Mouse (Mus musculus): ENCODE data around the gene Selenbp2. TPM values are rescaled to one million over a fixed set of nuclear protein-coding genes. Genes with fewer than 3 reads are reported as not detected.
"Not testable (repeated sequence)": the region's sequence is repeated elsewhere in the genome, so short reads cannot be mapped to it uniquely, and the experiment has no call there.

Gene Selenbp2
- polyA plus RNA-seq, 1 experiment from 2014 or later: 8.5 TPM

GRCm38 (mm10) chr3:94703364-94703763 lies 10.0 kb downstream of the Selenbp2 start:
- H3K4me3 ChIP-seq (ENCODE audit: low read depth, low read length); H3K9ac ChIP-seq (replicated peaks; ENCODE audit: low read depth); H3K4me1 ChIP-seq (ENCODE audit: insufficient read depth, low read depth, low read length); H3K27me3 ChIP-seq (replicated peaks; ENCODE audit: insufficient read depth, low read length); DNase-seq (ENCODE audit: low spot score); H3K36me3 ChIP-seq (ENCODE audit: insufficient read depth, low read length); H3K9me3 ChIP-seq (ENCODE audit: low read length); H3K4me2 ChIP-seq (replicated peaks; ENCODE audit: low read depth, low read length); H3K27ac ChIP-seq (ENCODE audit: low read length): not testable (repeated sequence)
- WGBS: 17% methylated on average over 3 of the region's 3 CpGs
- TF ChIP-seq CTCF (IDR thresholded peaks at IDR 0.05): peak; percentile 62
- peak; percentile 52; the same call in 1 of the 2 replicates for ATAC-seq

- H3K9ac ChIP-seq (replicated peaks; ENCODE audit: low read depth); H3K27me3 ChIP-seq (replicated peaks; ENCODE audit: insufficient read depth, low read length); H3K4me3 ChIP-seq (ENCODE audit: low read depth, low read length); H3K4me2 ChIP-seq (replicated peaks; ENCODE audit: low read depth, low read length); H3K9me3 ChIP-seq (ENCODE audit: low read length); DNase-seq (ENCODE audit: low spot score); H3K27ac ChIP-seq (ENCODE audit: low read length); H3K4me1 ChIP-seq (ENCODE audit: insufficient read depth, low read depth, low read length); H3K36me3 ChIP-seq (ENCODE audit: insufficient read depth, low read length): not testable (repeated sequence)
- peak; percentile 37; the same call in 1 of the 2 replicates for ATAC-seq
These were observed 17.2 kb downstream of the Selenbp2 start for GRCm38 (mm10) chr3:94710591-94710990.

- not testable (repeated sequence) for ATAC-seq; H3K36me3 ChIP-seq (ENCODE audit: insufficient read depth, low read length); H3K9me3 ChIP-seq (ENCODE audit: low read length); H3K27me3 ChIP-seq (replicated peaks; ENCODE audit: insufficient read depth, low read length); H3K4me3 ChIP-seq (ENCODE audit: low read depth, low read length); H3K9ac ChIP-seq (replicated peaks; ENCODE audit: low read depth); H3K27ac ChIP-seq (ENCODE audit: low read length); DNase-seq (ENCODE audit: low spot score); H3K4me1 ChIP-seq (ENCODE audit: insufficient read depth, low read depth, low read length); H3K4me2 ChIP-seq (replicated peaks; ENCODE audit: low read depth, low read length)
- 87% methylated on average over 3 of the region's 3 CpGs for WGBS
These were observed 20.1 kb downstream of the Selenbp2 start for GRCm38 (mm10) chr3:94713424-94713823.

GRCm38 (mm10) chr3:94718253-94718652 lies 24.9 kb downstream of the Selenbp2 start:
- H3K4me1 ChIP-seq (ENCODE audit: insufficient read depth, low read depth, low read length); H3K27ac ChIP-seq (ENCODE audit: low read length); H3K4me3 ChIP-seq (ENCODE audit: low read depth, low read length); H3K9ac ChIP-seq (replicated peaks; ENCODE audit: low read depth); H3K36me3 ChIP-seq (ENCODE audit: insufficient read depth, low read length); H3K27me3 ChIP-seq (replicated peaks; ENCODE audit: insufficient read depth, low read length); H3K4me2 ChIP-seq (replicated peaks; ENCODE audit: low read depth, low read length); H3K9me3 ChIP-seq (ENCODE audit: low read length); DNase-seq (ENCODE audit: low spot score): not testable (repeated sequence)
- peak; percentile 68 for ATAC-seq
- 25% methylated on average over 1 of the region's 1 CpGs for WGBS

GRCm38 (mm10) chr3:94723637-94724036 lies 30.3 kb downstream of the Selenbp2 start:
- not testable (repeated sequence) for H3K9me3 ChIP-seq (ENCODE audit: low read length); H3K36me3 ChIP-seq (ENCODE audit: insufficient read depth, low read length); H3K27me3 ChIP-seq (replicated peaks; ENCODE audit: insufficient read depth, low read length); H3K27ac ChIP-seq (ENCODE audit: low read length); H3K9ac ChIP-seq (replicated peaks; ENCODE audit: low read depth); H3K4me3 ChIP-seq (ENCODE audit: low read depth, low read length); ATAC-seq; DNase-seq (ENCODE audit: low spot score); H3K4me1 ChIP-seq (ENCODE audit: insufficient read depth, low read depth, low read length); H3K4me2 ChIP-seq (replicated peaks; ENCODE audit: low read depth, low read length)
- peak; percentile 40 for TF ChIP-seq CTCF (IDR thresholded peaks at IDR 0.05)
- WGBS: 19% methylated on average over 2 of the region's 2 CpGs

GRCm38 (mm10) chr3:94745691-94746090 lies 52.3 kb downstream of the Selenbp2 start:
- no peak for ATAC-seq
- Histone ChIP-seq H3K4me1 (ENCODE audit: insufficient read depth, low read depth, low read length) (no peaks in the 10 kb centered on the region), H3K9me3 (ENCODE audit: low read length) (no peaks in the 10 kb centered on the region), H3K36me3 (ENCODE audit: insufficient read depth, low read length) (no peaks in the 10 kb centered on the region), H3K27ac (ENCODE audit: low read length) (no peak overlapping the region), H3K27me3 (replicated peaks; ENCODE audit: insufficient read depth, low read length) (no peaks in the 10 kb centered on the region), H3K9ac (replicated peaks; ENCODE audit: low read depth) (no peak overlapping the region), H3K4me3 (ENCODE audit: low read depth, low read length) (no peak overlapping the region), H3K4me2 (replicated peaks; ENCODE audit: low read depth, low read length) (no peak overlapping the region)
- DNase-seq (ENCODE audit: low spot score): no peak
- TF ChIP-seq EP300 (IDR thresholded peaks at IDR 0.05): no peak
- TF ChIP-seq CTCF (IDR thresholded peaks at IDR 0.05): no peak
- 95% methylated on average over 17 of the region's 17 CpGs for WGBS

Other genes with a start within 250 kb of the Selenbp2 start
- gene Oaz3, start 249.6 kb upstream of the Selenbp2 start, polyA plus RNA-seq (2015; fragmentation: Nextera tagmentation; extraction: Ambion mirVana): 0.25 and 0.30 TPM in 2 replicates
- 0.80 and 1.2 TPM in 2 replicates for gene Celf3, start 215.3 kb upstream of the Selenbp2 start, polyA plus RNA-seq (2015; fragmentation: Nextera tagmentation; extraction: Ambion mirVana)
- 28.7 and 32.9 TPM in 2 replicates for gene Riiad1, start 213.2 kb upstream of the Selenbp2 start, polyA plus RNA-seq (2015; fragmentation: Nextera tagmentation; extraction: Ambion mirVana)
- gene Snx27, start 110.8 kb upstream of the Selenbp2 start, polyA plus RNA-seq (2015; fragmentation: Nextera tagmentation; extraction: Ambion mirVana): 21.5 and 28.3 TPM in 2 replicates
- not detected in 2 replicates for gene Gm10972, start 50.4 kb upstream of the Selenbp2 start, polyA plus RNA-seq (2015; fragmentation: Nextera tagmentation; extraction: Ambion mirVana)
- 16.9 and 19.5 TPM in 2 replicates for gene Tuft1, start 34.7 kb upstream of the Selenbp2 start, polyA plus RNA-seq (2015; fragmentation: Nextera tagmentation; extraction: Ambion mirVana)
- 29.6 and 37.6 TPM in 2 replicates for gene Cgn, start 92.9 kb downstream of the Selenbp2 start, polyA plus RNA-seq (2015; fragmentation: Nextera tagmentation; extraction: Ambion mirVana)
- gene Pogz, start 144.0 kb downstream of the Selenbp2 start, polyA plus RNA-seq (2015; fragmentation: Nextera tagmentation; extraction: Ambion mirVana): 6.8 and 8.1 TPM in 2 replicates
- gene Psmb4, start 193.4 kb downstream of the Selenbp2 start, polyA plus RNA-seq (2015; fragmentation: Nextera tagmentation; extraction: Ambion mirVana): 234 and 249 TPM in 2 replicates
- gene Selenbp1, start 239.5 kb downstream of the Selenbp2 start, polyA plus RNA-seq (2015; fragmentation: Nextera tagmentation; extraction: Ambion mirVana): 1,021 and 1,046 TPM in 2 replicates

Data from lung, postnatal 0 days (tissue).